Mouse (Mus musculus) urinary bladder, postnatal 4 days (tissue): ENCODE data around the gene Rtel1.

Experiments
- DNase-seq, 2 experiments: peaks; one replicate each; pipeline ENCODE4 v3.0.0; 2021 to 2022; ENCODE audit warnings: low spot score in 2 of 2

The Rtel1 gene

GRCm38 (mm10) chr2:181326098-181326497 lies 6.6 kb downstream of the Rtel1 start:
- DNase-seq = no peak

DNA sequence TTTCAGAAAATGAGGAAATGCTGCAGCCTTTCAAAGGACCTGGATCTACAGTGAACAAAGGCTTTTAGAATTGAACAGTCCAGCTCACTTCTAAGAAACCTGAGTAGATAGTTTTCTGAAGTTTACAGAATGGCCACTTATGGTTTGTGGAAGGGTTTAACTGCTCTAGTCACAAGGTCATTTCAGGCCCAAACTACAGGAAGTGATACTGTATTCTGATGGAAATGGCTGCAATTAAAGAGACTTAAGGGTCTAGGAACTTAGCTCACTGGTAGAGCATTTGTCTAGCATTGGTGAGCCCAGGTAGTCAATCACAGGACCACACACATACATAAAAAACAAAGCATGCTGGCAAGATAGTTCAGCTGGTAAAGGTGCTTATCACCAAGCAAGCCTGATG lies 13.0 kb downstream of the Rtel1 start:
- no peak for DNase-seq

- DNase-seq = peak in 1 of 2 experiments; percentile 66
Observed at GRCm38 (mm10) chr2:181334023-181334422, 14.5 kb downstream of the Rtel1 start.

- DNase-seq = no peak
Observed at GRCm38 (mm10) chr2:181340426-181340825, 20.9 kb downstream of the Rtel1 start.

- no peak for DNase-seq
Observed at GRCm38 (mm10) chr2:181342766-181343165, 23.2 kb downstream of the Rtel1 start.

DNA sequence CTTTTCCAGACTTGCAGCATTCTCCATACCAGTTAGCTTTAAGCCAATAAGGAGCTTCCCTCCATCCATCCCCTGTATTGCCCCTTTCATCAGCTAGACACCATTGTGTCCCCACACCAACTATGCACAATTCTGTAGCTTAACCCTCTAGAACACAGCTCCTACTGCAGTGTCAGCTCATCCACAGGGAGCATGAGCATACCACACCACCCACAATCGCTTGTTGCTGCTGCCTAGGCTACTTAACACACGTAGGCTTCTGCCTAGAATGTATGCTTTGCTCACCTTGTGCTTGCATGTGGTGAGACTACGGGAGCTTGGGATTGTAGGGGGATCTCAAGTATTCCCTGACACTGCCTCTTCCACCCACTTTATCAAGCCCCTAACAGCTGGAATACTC lies 37.2 kb downstream of the Rtel1 start:
- no peak for DNase-seq

DNA sequence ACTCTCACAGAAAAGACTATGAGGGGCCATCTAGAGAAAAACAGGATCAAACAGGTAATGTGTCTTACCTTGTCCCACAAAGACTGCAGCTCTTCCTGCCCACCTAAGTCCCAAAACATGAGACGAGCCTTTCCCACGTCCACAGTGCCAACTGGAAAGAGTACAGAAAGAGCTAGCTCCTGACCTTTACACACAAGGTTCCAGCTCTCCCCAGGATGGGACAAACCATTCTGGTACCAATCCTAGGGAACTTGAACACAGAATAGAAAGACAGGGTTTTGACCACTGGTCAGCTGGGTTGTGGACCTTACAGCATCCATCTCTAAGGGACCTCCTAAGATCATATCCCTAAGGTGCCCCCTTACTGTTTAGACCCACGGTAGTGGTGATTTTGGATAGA lies 44.4 kb downstream of the Rtel1 start:
- DNase-seq = no peak

GRCm38 (mm10) chr2:181364487-181364859 lies 44.9 kb downstream of the Rtel1 start:
- DNase-seq = no peak

- DNase-seq = peak; percentile 81 to 87
Observed at GRCm38 (mm10) chr2:181364860-181365596, 45.5 kb downstream of the Rtel1 start, which contains the start of the genes Zgpat and Arfrp1. Zgpat (plus strand) TSS chr2:181364928. Arfrp1 (minus strand) TSS chr2:181365404.

DNA sequence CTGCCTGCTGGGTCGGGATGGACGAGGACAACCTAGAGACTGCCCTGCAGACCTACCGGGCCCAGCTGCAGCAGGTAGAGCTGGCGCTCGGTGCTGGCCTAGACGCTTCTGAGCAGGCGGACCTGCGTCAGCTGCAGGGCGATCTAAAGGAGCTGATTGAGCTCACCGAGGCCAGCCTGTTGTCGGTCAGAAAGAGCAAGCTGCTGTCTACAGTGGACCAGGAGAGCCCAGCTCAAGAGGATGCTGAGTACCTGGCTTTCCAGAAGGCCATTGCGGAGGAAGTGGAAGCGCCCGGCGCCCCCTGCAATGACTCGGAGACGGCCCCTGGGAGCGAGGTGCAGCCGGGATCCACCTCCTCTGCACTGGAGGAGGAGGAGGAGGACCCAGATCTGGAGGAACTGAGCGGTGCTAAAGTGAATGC lies 46.1 kb downstream of the Rtel1 start:
- no peak for DNase-seq

DNA sequence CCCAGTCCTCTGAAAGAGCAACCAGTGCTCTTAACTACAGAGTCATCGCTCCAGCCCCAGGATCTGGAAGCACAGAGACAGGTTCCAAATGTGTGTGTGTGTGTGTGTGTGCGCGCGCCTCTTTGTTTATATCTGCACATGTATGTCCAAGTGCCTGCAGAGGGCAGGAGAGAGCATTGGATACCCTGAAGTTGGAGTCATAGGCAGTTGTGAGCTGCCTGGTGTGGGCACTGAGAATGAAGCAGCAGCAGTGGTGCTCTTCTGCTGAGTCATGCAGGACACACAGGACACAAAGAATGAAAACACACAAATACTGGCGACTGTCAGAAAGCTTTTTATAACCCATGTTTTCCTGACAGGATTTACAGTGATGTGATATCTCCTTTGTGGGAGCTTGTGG lies 50.5 kb downstream of the Rtel1 start:
- DNase-seq = no peak

GRCm38 (mm10) chr2:181375787-181376186 lies 56.2 kb downstream of the Rtel1 start:
- DNase-seq = no peak

DNA sequence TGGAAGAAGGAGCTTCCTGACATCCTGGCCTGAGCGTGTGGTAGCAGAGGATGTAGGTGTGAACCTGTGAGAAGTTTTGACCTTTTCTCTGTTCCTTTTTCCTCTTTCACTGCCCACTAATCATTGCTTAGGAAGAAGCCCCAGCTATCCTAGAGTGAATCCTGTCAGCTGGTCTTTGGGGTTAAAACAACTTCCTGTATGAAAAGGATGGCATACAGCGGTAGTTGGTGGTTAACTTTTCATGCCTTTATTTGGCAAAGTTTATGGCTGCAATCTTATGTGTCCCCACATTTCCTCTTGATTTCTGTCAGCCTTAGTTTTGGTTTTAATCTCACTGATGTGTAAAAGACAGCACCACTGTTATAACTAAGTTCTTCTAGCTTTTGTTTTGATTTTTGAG lies 57.7 kb downstream of the Rtel1 start:
- no peak for DNase-seq

DNA sequence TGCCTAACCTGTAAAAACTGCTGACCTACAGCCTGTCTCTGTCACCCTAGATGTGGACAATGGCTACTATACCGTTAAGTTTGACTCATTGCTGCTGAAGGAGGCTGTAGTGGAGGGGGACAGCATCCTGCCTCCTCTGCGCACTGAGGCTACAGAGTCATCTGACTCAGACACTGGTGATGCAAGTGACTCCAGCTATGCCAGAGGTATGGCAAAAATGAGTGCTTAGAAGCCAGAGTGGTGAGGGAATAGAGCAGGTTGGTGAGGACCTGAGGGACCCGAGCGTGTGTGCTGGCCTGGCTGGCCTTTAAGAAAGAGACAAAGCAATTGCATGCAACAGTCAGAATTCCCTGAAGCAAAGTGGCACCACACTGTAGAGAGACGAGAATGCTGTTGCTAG lies 59.2 kb downstream of the Rtel1 start:
- DNase-seq = no peak

- no peak for DNase-seq
Observed at GRCm38 (mm10) chr2:181379778-181380177, 60.2 kb downstream of the Rtel1 start, which contains the start of gene Lime1. Lime1 (plus strand) TSS chr2:181380078.

GRCm38 (mm10) chr2:181380251-181380650 lies 60.7 kb downstream of the Rtel1 start:
- no peak for DNase-seq

- DNase-seq = no peak
Observed at GRCm38 (mm10) chr2:181381107-181381506, 61.6 kb downstream of the Rtel1 start.

DNA sequence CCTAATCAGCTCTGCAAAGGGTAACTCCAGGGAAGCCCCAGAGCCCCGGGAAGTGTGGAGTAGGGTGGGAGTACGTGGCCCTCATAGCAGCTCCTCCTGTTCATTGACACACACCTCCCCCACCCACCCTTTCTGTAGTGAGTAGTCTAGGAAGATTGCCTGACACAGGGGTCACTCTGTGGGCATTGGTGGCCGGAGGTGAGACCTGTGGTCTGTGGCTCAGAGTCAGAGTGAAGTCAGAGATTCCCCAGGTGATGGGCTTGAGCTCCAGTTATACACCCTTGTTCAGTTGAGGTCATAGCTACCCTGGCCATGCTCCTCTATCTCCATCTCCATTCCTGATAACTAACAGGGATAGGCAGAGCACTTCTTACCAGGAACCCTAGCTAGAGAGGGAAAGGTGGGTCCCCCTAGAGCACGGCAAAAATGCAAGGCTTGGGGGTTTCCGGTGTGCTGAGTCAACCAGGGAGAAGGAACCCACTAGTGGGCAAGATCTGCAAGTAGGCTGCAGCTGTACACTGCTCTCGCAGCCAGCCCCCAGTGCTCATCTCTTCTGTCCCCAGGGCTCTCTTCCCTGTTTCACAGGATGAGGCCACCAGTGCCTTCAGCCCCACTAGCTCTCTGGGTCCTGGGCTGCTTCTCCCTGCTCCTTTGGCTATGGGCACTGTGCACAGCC lies 62.2 kb downstream of the Rtel1 start:
- no peak for DNase-seq

GRCm38 (mm10) chr2:181384463-181384862 lies 64.9 kb downstream of the Rtel1 start:
- no peak for DNase-seq

- peak in 1 of 2 experiments; percentile 58 for DNase-seq
Observed at GRCm38 (mm10) chr2:181384919-181385391, 65.4 kb downstream of the Rtel1 start.

GRCm38 (mm10) chr2:181385885-181386284 lies 66.3 kb downstream of the Rtel1 start:
- peak in 1 of 2 experiments; percentile 54 for DNase-seq

- DNase-seq = no peak
Observed at GRCm38 (mm10) chr2:181386663-181387210, 67.2 kb downstream of the Rtel1 start.
